Mouse (Mus musculus) E14TG2a.4 (cell line): ENCODE measurements around the gene Prr13.

ENCODE experiments used
- CTCF ChIP-seq: conservative IDR thresholded peaks from 2 replicates; pipeline ENCODE4 v1.5.1; 2014; ENCODE audit warnings: low read length
- NANOG ChIP-seq: IDR thresholded peaks from 2 replicates; pipeline ENCODE4 v1.6.1; 2014; ENCODE audit warnings: borderline replicate concordance, low read length, mixed read lengths

DNA sequence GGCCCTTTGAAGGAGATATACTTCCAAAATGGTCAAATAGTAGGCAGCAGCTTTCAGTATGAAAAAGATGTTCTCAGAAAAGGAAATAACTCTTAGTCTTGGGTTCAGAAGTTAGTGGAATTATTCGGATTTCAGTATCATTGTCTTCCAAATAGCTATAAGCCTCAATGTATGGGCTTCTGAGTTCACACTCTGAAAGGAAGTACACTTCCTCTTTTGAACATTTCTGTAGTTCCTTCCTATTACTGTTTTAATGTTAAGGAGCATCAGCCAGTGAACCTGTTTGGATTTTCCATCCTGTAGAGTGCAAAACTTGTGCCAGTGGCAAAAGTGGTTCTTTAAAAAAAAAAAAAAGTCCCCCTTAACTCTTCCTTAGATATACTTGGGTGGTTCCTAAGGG is 26.8 kb upstream of the Prr13 start:
- no peak for TF ChIP-seq CTCF
- TF ChIP-seq NANOG = no peak
